Mouse (Mus musculus): ENCODE measurements around the gene Arf1.

Arf1 gene

DNA sequence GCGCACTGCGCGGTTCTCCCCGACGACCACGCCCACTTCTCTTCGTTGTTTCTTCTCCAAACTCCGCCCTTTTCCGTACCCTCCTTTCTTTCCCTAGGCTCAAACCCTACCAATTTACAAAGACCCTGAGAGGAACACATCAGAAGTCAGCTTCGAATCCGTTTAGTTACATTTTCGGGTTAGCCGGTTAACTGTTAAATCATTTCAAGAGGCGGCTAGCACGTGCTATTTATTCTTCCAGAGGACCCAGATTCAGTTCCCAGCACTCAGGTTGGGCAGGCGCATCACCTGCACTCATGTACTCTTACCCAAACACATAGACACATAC, 36.0 kb downstream of the Arf1 start, which contains the start of gene Guk1:
Gene Guk1, minus strand, starts transcription at position 154 of the 328 bp plus-strand sequence.
- DNase-seq (ENCODE audit: low spot score in 2 of 2) = no peak

DNA sequence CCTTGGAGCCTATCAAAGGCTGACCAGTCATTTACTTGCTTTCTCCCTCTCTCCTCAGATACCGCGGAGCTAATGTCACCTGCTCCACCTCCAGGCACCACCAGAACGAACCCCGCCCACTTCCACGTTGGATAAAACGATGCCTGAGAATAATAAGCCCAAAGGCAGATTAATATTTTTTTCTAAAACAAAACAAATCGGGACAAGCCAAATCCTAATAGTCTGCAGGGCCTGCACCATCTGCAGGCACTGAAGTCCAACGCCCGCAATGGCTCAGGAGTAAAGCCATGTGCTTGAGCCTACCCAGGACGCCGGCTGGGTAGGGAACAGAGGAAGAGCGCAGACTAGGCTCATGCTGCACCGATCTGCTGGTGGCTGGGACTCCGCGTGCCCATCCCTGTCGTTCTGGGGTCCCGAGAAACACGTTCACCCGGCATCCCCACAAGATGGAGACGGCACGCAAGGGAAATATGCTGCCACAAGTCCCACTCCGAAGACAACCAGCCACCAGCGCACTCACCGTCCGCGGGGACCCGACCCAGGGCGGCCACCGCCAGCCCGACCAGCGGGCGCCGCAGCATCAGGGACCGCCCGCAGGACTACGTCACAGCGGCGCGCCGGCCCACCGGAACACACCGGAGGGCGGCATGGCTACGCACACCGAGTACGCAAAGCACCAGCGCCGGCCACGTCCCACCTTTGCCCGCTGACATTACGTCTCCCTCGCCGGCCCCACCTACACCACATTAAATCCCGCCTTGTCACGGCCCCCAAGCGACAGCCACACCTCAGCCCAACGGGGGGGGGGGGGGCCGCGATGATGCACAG, 36.6 kb downstream of the Arf1 start:
- peak; percentile 84 to 90 for DNase-seq (ENCODE audit: low spot score in 2 of 2)

DNA sequence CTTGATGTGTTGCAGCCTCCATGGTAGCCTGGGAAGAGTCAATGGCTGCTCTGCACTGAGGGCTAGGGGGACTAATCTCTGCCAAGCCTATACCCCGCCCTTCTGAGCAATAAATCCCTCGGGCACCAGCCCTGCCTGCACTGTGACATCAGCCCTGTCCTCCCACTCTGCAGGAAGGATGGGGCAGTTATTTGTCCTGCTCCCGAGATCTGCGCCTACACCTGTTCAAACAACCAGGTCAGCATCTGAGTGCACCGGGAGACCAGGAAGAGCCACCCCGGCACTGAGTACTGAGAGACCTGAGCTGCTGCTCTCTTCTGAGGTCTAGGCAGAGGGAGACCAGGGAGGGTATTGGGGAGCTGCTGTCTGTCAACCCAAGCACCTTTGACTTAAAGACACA, 40.4 kb downstream of the Arf1 start:
- no peak for DNase-seq (ENCODE audit: low spot score in 2 of 2)

DNA sequence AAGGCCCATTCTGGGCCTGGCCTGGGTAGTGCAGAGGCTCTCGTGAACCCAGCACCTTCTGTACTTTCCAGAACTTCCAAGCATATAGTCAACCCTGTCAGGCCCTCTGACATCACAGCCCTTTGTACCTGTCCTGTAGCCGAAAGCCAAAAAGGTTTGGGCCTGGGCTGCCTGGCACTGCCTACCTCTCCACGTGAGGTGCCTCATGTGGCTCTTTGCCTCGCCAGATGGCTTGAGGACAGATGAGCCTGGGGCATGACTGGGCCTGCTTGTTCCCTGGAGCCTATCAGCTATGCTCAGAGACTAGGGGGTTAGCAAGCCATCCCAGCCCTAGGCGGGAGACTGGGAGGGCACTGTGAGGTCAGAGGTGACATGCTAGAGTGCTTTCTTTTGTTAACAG, 42.6 kb downstream of the Arf1 start:
- DNase-seq (ENCODE audit: low spot score in 2 of 2) = no peak

DNA sequence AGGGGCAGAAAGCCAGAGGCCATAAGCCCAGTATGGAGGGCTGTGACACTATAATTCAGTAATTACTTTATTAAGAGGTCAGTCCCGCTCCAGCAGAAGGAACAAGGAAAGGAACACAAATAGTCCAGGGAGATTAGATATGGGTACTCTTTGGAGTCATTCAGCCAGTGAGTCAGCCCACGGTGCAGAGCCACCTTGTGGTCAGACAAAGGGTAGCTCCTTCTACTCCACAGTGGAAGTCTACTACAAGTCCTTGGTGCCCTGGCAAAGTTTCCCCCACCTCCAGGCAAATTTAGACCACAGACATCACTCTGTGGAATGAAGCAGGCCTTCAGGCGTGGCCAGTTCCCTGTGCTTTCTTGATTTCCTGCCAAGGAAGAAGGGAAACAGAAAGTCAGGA, 44.2 kb downstream of the Arf1 start:
- DNase-seq (ENCODE audit: low spot score in 2 of 2) = peak in 1 of 2 experiments; percentile 40

DNA sequence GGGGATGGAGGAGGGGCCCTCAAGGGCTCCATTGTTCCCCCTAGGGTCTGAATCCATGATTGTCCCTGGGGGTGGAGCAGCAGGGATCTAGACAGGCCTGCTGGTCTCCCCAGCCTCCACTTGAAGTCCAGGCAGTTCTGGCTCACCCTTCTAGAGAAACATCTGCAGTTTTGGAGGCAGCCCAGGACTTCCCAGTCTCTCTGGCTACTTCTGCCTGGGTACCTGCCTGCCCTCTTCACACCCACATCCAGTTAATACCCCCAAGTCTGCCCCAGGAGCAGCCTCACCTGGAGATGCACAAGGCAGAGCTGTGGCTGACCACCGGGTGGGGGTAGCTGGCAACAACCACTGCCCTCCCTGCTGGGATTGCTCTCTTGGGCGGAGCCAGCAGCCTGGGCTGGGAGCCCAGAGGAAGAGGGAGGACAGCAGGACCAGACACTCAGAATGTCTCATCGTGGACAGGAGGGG, 45.2 kb downstream of the Arf1 start, which contains the start of gene Gjc2:
Gene Gjc2, minus strand, starts transcription at position 350 of the 468 bp plus-strand sequence.
- DNase-seq (ENCODE audit: low spot score in 2 of 2) = no peak

DNA sequence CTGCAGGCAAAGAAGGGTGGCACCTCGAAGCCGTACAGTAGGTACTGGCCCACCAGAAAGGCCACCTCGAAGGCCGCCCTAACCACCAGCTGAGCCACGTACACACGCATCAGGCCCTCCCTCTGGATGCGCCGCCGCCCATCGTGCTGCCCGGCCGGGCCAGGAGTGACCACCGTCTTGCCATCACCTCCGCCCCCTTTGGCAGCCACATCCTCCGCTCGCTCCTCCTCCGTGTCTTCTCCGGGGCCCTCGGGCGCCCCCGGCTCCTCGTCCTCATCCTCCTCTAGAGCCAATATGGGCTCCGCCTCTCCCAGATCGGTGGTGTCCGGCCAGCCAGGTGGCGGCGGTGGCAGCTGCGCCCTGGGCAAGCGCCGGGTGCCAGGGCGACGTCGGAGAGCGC, 51.1 kb downstream of the Arf1 start:
- no peak for DNase-seq (ENCODE audit: low spot score in 2 of 2)

DNA sequence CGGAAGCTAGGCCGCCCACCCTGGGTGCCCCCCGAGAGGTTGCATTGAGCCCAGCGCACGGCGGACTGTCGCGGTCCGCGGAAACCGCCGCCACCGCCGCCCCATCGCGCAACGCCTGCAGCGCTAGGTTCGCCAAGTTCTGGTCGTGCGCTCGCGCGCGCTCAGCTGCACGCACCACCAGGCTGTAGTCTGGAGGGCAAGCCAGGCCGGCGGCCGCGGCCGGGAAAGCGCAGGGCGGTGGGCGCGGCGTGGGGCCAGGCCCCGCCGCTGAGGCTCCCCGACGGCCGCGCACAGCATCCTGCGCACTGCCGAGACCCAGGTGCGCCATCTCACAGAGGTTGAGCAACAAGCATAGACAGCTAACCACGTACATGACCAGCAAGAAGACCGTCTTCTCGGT, 51.6 kb downstream of the Arf1 start:
- no peak for DNase-seq (ENCODE audit: low spot score in 2 of 2)

GRCm38 (mm10) chr11:59174189-59174838, 53.8 kb downstream of the Arf1 start:
- no peak for DNase-seq (ENCODE audit: low spot score in 2 of 2)

DNA sequence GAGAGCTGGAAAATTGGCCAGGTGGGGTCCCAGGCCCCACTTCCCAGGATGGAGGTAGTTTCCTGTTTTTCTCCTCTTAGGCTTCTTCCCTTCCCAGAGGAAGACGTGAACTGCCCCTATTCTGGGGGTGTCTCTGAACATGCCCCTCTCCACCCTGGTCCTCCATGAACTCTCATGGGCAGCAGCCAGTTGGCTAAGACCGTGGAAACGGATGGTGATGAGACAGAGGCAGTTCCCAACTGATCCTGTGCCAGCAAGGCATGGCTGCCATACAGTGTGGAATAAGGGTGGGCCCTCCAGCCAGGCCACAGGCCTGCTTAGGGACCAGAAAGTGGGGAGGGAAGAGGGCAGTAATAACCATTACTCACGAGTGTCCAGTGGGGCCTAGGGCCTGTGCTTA, 57.5 kb downstream of the Arf1 start:
- no peak for DNase-seq (ENCODE audit: low spot score in 2 of 2)

- no peak for DNase-seq (ENCODE audit: low spot score in 2 of 2)
Measured at GRCm38 (mm10) chr11:59169807-59170206, 58.3 kb downstream of the Arf1 start.

GRCm38 (mm10) chr11:59165616-59166241, 62.3 kb downstream of the Arf1 start:
- DNase-seq (ENCODE audit: low spot score in 2 of 2) = no peak

GRCm38 (mm10) chr11:59164384-59164783, 63.7 kb downstream of the Arf1 start:
- DNase-seq (ENCODE audit: low spot score in 2 of 2) = no peak

- DNase-seq (ENCODE audit: low spot score in 2 of 2) = peak; percentile 98 to 99
Measured at GRCm38 (mm10) chr11:59163255-59164236, 64.5 kb downstream of the Arf1 start, which contains the start of gene Iba57. Gene Iba57, minus strand, starts transcription at chr11:59163739.

- no peak for DNase-seq (ENCODE audit: low spot score in 2 of 2)
Measured at GRCm38 (mm10) chr11:59162443-59163254, 65.4 kb downstream of the Arf1 start.
